Mouse (Mus musculus) left cerebral cortex, postnatal 25 days (tissue): ENCODE results near the gene Rbfox3. TPM values are rescaled to one million over a fixed set of nuclear protein-coding genes. Genes with fewer than 3 reads are reported as not detected.

Experiments
- DNase-seq, 2 experiments: peaks; one replicate each; pipeline ENCODE4 v3.0.0; 2022; ENCODE audit warnings: low spot score in 2 of 2, mixed read lengths in 1 of 2
- intact Hi-C: fragments of 180-260 bp; cut with DNase I; formaldehyde crosslinking; loops from one replicate; pipeline ENCODE4 v1.15.1; 2025
- total RNA-seq, 2 experiments: library from RNA; stranded (reverse); gene quantifications; 2 replicates each; pipeline ENCODE4 v1.2.3; 2021

The Rbfox3 gene
- 100 to 1,000 TPM; 328 to 335 TPM for total RNA-seq

DNA sequence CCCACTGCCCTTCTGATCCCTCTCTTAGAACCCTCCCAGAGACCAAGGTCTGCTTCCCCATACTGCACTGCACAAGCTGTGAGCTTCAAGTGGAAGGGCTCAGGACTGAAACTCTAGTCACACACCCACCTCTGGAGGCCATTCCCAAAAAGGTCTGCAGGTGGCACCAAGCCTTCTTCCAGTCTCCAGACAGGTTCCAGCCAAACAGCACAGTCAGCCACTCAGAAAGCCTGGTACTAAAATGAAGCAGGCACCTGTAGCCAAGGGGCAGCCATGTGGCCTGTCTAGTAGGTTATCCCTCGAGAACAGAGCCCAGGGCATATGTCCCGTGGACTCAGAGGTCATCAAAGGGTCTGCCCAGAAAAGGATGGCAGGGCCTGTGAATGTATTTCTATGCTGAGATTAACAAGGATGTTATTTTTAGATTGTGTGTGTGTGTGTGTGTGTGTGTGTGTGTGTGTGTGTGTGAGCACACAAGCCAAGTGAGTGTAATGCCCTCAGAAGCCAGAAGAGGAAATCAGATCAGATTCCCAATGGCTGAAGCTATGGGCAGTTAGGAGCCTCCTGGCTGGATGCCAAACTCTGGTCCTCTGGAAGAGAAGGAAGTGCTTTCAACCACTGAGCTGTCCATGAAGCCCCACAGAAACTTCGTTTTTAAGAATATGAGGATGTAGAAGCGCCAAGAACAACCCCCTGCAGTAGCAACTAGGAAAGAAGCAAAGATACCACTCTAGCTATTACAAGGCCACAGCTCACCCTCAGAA is at the start of gene Rbfox3:
Gene Rbfox3 (minus strand): TSS at position 291 of the 764 bp plus-strand sequence.
- DNase-seq = peak in 1 of 2 experiments; percentile 64
- intact Hi-C loops = no loop called here

DNA sequence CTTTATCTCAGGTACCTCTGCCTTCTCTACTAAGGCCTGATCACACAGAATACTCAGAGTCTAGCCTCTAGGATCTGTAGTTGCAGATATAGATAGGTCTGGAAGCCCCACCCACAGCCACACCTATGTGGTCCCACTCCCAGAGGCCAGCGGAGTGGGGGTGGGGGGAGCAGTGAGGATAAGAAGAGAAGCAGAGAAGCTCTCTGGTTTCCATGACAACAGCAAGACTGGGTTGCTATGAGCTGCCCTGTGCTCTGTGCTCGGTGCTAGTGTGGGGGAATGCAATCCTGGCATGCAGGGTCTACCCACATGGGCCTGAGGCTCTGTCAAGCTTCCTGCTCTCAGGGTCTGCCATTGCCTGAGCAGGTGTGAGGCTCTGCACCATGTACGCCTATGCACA is 49.3 kb upstream of the Rbfox3 start:
- intact Hi-C loops = no loop called here

DNA sequence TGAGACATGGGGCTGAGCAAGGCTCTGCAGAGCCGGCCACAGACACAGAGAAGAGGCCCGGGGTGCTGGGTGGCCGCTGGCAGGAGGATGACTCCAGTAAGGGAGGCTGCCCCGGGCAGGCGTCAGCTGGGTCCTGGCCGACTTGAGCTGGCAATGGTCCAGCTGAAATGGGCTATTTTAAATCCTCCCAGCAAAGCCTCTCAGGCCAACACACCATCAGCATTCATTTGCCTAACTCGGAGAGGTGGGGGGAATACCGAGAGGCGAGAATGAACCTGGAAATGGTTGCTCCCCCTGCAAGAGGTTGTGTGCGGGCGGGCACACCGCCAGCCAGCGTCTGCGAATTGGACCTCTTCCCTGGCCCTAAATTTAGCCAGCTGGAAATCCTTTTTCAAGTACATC is 45.7 kb upstream of the Rbfox3 start:
- intact Hi-C loops = loop anchor here (5.0 kb wide), 1 partner anchor 40 kb away; no protein-coding TSS in a partner anchor
- DNase-seq = peak; percentile 58 to 81

More for the DNA sequence above, 49.3 kb upstream of the Rbfox3 start:
- peak; percentile 57 to 70 for DNase-seq

DNA sequence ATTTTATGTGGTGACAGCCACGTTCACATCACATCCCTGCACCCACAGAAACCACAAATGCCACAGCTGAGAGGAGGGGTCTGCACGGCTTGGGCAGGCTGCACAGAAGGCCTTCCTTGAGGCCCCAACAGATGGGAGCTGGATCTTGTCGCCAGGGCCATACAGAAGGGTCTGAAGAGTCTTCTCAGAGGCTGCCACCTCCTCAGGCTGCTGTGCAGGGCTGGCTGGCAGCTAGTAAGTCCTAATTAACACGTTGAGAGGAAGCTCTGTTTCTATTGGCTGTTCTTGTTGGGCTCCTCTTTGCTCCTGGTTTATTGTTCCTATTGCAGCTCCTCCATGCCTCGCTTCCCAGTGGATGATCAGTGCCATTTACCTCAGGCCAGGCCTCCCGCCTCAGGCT is 43.6 kb upstream of the Rbfox3 start:
- intact Hi-C loops = loop anchor here (5.0 kb wide), 1 partner anchor 38 kb away; no protein-coding TSS in a partner anchor
- no peak for DNase-seq

DNA sequence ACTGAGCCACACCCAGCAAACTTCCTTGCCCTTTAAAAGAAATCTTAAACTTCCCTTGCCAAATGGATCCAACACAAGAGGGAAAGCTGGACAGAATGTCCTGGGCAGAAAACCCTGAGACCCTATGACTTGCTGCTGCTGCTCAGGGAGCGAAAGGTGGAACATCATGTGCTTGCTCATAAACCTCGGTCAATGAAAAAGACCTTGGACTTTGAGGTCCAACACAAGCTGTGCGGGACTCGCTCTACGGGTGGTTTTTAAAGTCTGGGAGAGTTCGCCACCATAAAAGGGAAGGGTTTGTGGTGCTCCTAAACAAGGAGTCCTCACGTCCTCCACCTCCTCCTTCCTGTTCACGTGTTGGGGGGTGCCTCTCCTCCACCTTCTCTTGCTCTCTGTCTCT is 34.5 kb upstream of the Rbfox3 start:
- no peak for DNase-seq

DNA sequence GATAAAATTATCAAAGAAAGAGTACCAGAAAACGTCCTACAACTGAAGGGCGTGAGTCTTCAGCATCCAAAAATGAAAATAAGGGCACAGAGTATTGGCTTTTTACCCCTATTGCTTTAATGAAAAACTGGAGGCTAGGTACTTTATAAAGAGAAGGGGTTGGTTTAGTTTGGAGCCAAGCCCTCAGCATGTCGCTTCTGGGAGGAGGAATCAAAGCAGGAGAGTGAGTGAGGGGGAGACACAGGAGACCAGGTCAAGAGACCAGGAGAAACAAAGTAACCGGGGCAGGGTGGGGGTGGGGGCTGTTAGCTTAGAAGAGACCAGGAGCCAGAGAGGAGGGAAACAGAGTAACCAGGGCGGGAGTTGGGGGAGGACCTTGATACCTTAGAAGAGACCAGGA is 29.9 kb upstream of the Rbfox3 start:
- no peak for DNase-seq
- intact Hi-C loops = no loop called here

More for the DNA sequence above, 34.5 kb upstream of the Rbfox3 start:
- intact Hi-C loops = no loop called here

DNA sequence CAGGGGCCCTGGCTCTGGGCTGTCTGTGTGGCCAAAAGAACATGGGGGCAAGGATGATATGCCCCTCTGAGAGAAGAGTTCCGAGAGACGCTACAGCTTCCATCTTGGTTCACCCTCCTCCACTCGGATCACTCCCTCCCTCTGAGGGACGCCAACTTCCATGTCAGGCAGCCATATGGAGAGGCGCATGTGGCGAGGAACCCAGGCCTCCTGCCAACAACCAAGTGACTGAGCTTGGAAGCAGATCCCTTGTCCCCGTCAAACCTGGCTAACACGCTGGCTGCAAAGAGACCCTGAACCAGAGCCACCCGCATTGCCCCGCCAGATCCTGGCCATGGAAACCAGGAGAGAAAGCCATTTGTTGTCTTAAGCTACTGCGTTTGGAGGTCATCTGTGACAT is 29.1 kb upstream of the Rbfox3 start:
- peak; percentile 54 to 87 for DNase-seq
- intact Hi-C loops = no loop called here

DNA sequence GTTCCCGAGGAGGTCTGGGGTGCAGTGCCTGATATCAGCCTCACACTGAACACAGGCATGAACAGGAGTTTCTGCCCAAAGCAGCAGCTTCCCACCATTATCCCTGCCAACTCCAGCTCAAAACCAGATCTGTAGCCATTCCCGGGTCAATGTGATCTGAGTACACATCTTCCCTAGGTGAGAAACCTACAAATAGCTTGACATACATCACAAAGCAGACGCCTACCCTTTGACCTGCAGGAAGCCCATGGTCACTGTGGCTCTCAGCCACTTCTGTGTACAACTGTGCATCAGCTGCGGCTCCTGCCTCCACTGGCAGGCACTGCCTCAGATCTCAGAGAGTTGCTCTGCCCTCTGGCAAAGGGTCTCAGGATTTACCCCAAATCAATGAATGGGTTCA is 28.3 kb upstream of the Rbfox3 start:
- DNase-seq = no peak
- intact Hi-C loops = no loop called here

DNA sequence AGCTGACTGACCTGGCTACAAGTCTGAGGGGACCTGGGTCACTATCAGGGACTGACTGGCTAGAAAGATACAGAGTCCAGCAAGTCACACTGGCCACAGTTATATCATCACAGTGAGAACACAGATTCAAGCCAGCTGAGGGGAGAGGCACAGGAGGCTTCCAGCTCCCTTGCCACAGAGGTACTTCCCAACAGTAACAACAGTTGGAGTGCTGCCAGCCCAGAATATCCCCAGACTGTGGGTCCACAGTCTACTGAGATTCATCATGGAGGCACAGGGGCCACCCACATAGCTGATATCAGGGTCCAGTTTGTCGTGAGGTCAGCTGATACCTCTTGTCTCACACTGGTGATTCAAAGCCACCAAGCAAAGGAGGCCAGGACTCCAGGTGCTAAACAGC is 23.5 kb upstream of the Rbfox3 start:
- intact Hi-C loops = no loop called here
- DNase-seq = no peak

DNA sequence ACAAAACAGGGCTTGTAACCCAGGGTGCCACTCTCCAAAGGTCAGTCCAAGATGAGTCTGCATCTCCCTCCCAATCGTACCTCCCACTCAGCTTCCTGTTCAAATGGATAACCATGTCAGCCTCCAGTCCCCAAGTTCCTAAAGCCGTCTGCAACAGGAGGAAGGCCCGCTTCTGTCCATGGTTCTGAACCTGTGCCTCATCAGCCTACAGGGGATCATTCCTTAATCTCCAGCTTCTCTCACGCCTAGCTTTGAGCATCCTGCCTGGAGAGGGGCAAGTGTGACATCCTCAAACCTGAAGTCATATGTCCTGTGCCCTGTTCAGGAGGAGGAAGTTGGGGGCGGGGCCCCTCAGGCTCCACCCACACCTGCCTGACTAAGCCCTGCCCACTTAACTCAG is 15.7 kb upstream of the Rbfox3 start:
- DNase-seq = no peak
- intact Hi-C loops = no loop called here

DNA sequence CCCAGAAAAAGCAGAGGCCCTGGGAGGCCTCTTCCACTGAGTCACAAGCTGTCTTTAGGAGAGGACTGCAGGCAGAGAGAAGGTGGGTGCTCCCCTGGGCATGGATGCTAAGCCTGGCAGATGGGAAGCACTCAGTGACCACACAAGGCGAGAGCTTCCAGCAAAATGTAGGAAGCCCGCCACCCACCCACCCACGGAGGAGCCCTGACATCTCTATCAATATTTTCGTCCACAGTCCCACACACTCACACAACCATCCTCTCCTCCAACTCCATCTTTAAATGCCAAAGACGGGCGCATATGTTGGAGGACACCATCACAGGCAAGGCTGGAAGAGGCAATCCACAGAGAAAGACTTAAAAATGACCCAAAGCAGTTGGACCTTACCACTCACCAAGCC is 10.5 kb upstream of the Rbfox3 start:
- DNase-seq = peak in 1 of 2 experiments; percentile 63
- intact Hi-C loops = no loop called here

DNA sequence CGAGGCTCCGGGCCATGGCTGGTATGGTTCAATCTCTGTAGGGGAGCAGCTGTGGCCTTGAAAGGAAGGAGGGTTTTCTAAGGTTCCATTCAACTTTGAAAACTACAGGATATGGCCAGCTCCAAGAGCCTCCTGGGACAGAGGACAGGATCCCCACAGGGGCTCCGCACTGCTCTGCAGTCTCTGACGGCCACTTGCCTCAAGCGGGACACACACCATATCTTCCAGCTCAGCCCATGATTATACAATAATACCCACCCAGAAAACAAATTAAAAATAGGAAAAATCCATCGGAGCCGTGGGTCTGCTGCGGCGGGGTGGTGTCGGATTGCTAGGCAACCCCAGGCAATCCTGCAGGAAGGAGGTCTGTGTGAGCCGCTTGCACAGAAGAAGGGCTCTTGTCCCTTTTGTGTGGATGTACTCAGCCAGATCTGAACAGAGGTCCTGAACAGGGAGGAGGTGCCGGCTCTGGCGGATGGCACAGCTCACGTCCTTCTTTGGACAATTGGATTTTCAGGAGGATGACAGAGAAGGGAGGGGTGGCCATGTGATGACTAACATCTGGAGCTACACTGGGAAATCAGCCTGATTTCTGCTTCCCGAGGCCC is 5.1 kb upstream of the Rbfox3 start:
- intact Hi-C loops = loop anchor here (5.0 kb wide), 1 partner anchor 41 kb away; no protein-coding TSS in a partner anchor
- peak in 1 of 2 experiments; percentile 63 for DNase-seq

DNA sequence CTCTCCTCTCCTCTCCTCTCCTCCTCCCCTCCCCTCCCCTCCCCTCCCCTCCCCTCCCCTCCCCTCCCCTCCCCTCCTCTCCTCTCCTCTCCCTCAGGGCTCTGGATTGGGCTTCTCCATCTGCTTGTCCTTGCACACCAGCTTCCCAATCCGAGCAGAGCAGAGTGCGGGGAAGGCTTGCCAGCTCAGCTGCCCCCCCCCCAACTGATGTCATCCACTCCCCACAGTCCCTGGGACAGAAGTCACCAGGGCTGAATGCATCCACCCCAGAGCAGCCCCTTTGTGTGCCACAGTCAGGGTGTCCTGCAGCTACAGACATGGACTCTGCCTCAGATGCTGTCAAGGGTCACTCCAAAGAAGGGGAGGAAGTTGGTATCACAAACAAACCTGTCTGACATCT is 4.5 kb upstream of the Rbfox3 start:
- intact Hi-C loops = loop anchor here (5.0 kb wide), 1 partner anchor 41 kb away; no protein-coding TSS in a partner anchor

DNA sequence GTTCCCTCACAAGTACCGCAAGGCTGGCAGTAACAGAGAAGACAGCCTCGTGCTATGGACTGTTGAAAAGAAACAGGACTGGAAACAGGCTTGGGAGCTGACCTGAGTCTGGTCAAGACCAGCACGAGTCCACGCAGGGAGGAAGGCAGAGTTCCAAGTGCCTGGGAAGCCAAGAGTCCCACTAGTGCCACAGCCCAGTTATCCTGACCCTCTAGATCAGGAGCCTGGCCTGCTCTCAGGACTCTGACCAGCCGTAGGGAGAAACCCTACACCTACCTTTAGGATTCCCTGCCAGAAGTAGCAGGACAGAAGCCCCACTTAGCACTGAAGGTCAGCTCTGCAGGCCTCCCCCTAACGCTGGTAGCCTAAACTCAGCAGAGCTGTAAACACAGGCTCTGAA is 1.3 kb upstream of the Rbfox3 start:
- intact Hi-C loops = no loop called here
- no peak for DNase-seq

More for the DNA sequence above, 4.5 kb upstream of the Rbfox3 start:
- no peak for DNase-seq

DNA sequence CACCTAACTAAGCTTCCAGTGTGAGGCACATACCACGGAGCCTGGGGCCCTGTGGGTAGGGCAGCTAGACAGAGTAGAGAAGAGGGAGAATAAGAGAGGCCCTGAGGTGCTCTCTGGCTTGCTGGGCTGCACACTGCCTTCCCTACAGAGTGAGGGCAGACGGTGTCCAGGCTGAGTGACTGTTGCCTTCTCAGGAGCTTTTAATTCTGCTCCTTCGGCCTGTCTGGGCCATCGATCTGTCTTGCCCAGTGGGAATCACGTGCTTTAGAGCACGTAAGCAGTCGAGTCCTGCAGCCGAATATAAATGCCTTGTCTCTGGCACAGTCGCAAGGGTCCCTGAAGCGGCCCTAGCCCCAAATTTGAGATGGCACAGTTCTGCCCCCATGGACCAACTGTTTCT is 641 bp downstream of the Rbfox3 start:
- intact Hi-C loops = loop anchor here (1.0 kb wide), 1 partner anchor 65 kb away; no protein-coding TSS in a partner anchor

DNA sequence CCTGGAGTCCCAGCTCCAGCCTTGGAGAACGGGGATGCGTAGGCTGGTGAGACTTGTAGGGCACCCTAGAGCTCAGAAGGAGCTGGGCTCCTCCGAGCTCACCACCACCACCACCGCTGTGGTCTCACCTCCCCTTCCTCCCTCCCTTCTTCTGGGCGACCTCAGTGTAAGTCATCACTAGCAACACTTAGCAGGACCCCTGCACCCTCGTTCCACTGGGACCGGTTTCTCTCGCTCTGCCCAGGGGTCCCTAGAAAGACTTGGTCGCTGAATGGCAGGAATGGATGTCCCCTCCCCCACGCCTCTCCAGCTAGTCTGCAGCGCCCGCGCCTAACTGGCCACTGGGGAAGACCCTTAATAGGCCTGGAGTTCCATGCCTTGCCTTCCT is 1.6 kb downstream of the Rbfox3 start:
- DNase-seq = no peak
- intact Hi-C loops = loop anchor here (1.0 to 5.0 kb wide), 2 partner anchors 65 to 118 kb away; no protein-coding TSS in a partner anchor

More for the DNA sequence above, 641 bp downstream of the Rbfox3 start:
- no peak for DNase-seq

DNA sequence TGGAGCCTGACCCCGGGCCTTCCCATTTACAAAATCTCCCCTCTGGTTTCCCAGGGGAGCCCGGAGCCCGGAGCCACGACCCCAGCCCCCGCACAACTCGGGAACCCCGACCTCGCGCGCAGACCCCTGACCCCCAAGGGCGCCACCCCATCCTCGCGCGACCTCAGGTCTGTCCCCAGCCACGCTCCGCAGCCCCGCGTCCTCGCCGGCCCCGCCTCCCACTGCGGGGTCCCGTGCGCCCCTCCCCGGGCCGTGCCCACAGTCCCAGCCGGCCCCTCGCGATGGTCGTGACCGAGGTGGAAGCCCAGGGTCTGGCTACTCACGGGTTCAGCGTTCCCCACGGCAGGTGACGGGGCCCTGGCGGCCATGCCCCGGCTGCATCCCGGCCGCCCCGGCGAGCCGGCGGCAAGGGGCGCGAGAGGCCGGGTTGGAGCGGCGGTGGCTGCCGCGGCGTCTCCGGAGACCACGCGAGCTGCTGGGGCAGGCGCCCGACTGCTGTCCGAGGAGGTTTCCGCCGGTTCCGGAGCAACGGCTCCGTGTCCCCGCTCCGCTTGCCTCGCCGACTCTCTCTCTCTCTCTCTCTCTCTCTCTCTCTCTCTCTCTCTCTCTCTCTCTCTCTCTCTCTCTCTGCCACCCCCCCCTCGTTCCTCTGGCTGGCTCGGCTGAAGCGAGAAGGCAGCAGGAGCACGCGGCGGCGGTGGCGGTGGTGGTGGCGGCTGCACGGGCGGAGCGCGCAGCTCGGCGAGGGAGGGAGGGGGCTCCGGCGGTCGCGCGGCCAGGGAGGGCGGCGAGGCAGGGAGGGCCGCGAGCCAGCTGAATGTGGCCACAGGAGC is 2.2 kb downstream of the Rbfox3 start:
- peak in 1 of 2 experiments; percentile 75 for DNase-seq
- intact Hi-C loops = loop anchor here (5.0 kb wide), 1 partner anchor 117 kb away; no protein-coding TSS in a partner anchor

DNA sequence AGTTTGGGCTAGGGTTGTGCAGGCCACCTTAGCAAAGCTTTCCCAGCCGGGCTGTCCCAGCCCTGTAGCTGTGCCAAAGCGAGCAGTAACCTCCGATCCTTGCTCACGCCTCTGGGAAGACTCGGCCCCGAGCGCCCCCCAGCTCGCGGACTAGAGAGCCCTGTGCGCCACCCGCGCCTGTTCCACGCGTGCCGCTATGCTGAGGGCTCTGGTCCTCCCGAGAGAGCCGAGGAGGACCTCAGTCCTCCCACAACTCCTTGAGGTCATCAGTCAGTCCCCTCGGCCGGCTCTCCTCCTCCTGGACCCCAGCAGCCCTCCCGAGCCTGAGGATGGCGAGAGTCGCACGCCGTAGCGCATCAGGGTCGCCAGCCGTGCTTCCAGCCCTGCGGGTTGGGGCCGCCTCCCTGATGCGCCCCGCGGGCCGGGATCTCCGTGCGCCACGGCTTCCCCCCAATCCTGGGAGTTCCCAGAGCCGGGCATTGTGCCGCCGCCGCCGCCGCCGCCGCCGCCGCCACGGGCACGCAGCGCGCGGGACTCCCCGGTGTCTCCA is 2.9 kb downstream of the Rbfox3 start:
- intact Hi-C loops = loop anchor here (5.0 kb wide), 1 partner anchor 116 kb away; no protein-coding TSS in a partner anchor
- peak in 1 of 2 experiments; percentile 46 for DNase-seq
